Mouse (Mus musculus): ENCODE data around the gene Lemd2. TPM values are rescaled to one million over a fixed set of nuclear protein-coding genes. Genes with fewer than 3 reads are reported as not detected.

Gene Lemd2
- polyA plus RNA-seq, 1 experiment, result 92.0 TPM

DNA sequence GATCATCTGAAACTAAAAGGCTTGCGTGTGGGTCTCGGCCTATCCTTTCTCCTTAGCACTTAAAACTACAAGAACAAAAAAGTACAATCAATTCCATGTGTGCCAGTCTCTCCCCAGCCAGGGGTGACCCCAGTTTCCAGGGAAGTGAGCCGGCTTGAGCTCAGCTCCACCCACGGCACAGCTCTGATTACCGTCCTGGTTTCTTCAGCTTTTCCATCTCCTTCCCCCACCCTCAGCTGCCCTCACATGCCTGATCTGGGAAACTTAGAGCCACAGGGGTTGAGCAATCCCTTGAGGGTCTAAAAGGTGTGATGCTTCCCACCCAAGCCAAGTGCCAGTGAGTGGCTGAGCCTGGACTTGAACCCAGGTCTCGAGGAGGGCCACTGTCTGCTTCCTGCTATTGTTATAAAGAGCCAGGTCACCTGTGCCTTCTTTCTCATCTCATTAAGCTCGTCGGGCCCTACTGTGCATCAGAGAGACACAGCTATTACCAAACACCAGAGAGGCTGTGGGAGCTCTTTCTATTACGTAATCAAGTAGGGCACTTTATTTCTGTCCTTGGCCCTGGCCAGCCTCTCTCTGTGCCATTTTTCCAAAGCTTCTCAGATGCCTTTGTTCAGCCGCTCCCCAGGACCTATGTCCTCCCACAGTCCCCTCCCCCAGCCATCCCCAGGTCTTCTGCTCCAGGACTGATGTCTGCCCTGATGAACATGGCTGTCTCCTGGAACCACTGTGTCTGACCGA, 34.1 kb downstream of the Lemd2 start:
- Histone ChIP-seq H3K4me1 (ENCODE audit: control insufficient read depth, insufficient read depth, insufficient read length, low read length) (no peaks in the 10 kb centered on the region), H3K27me3 (ENCODE audit: control insufficient read depth, insufficient read depth, low read length) (no peaks in the 10 kb centered on the region), H3K4me3 (ENCODE audit: low read depth, low read length) (no peak overlapping the region), H3K36me3 (ENCODE audit: control insufficient read depth, insufficient read depth, low read length) (no peaks in the 10 kb centered on the region), H3K27ac (ENCODE audit: insufficient read depth, low read depth, low read length) (no peak overlapping the region)
- TF ChIP-seq POLR2A (IDR thresholded peaks at IDR 0.05; ENCODE audit: low read depth, low read length) (no peak), CTCF (IDR thresholded peaks at IDR 0.05; ENCODE audit: extremely low read depth, insufficient read length, insufficient replicate concordance, low read depth, low read length) (no peak)
- WGBS, result 68% methylated on average over 11 of the region's 11 CpGs

DNA sequence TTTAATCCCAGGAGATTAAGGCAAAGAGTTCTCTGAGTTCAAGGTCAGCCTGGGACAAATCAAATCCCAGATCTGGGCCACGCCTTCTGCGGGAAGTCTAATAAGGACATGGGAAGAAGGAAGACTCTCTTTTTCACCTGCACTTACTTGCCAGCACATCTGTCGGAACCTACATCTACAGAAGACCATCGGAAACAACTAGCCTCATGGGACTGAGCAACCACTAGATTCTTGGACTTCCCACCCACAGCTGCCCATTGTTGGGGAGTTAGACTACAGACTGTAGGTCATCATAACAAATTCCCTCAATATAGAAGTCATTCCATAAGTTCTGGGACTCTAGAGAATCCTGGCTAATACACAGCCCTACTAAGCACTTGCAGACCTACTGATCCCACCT, 35.7 kb downstream of the Lemd2 start:
- Histone ChIP-seq H3K36me3 (ENCODE audit: control insufficient read depth, insufficient read depth, low read length) (no peaks in the 10 kb centered on the region), H3K4me1 (ENCODE audit: control insufficient read depth, insufficient read depth, insufficient read length, low read length) (no peaks in the 10 kb centered on the region), H3K27ac (ENCODE audit: insufficient read depth, low read depth, low read length) (no peak overlapping the region), H3K4me3 (ENCODE audit: low read depth, low read length) (no peak overlapping the region), H3K27me3 (ENCODE audit: control insufficient read depth, insufficient read depth, low read length) (no peaks in the 10 kb centered on the region)
- TF ChIP-seq POLR2A (IDR thresholded peaks at IDR 0.05; ENCODE audit: low read depth, low read length), result no peak
- no peak for TF ChIP-seq CTCF (IDR thresholded peaks at IDR 0.05; ENCODE audit: extremely low read depth, insufficient read length, insufficient replicate concordance, low read depth, low read length)
- WGBS, result 87% methylated on average over 4 of the region's 4 CpGs

DNA sequence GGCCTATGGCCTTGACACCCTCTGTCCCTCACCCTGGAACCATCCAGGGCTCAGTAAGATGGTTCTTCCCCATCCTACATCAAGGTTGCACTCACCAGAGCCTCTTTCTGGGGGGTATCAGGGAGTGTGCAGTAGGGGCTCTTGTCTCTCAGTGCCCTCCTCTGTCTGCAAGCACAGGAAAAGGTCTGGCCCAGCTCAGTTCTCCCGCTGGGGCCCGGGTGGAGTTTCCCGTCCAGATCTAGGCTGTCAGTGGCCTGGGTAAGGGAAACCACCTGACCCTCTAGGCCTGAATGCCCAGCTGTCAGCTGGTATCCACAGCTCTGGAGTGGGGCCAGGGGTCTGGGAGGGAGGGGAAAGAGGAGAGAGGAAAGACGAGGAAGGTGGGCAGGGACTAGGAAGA, 36.7 kb downstream of the Lemd2 start, which contains the start of gene Ip6k3:
Ip6k3 (minus strand) TSS at position 251 of the 400 bp plus-strand sequence.
- no peak within 1 kb of the TSS for H3K4me3 ChIP-seq (ENCODE audit: low read depth, low read length)
- WGBS, result 62% methylated on average over 4 of the region's 4 CpGs
- H3K27ac ChIP-seq (ENCODE audit: insufficient read depth, low read depth, low read length), result no peak within 1 kb of the TSS

DNA sequence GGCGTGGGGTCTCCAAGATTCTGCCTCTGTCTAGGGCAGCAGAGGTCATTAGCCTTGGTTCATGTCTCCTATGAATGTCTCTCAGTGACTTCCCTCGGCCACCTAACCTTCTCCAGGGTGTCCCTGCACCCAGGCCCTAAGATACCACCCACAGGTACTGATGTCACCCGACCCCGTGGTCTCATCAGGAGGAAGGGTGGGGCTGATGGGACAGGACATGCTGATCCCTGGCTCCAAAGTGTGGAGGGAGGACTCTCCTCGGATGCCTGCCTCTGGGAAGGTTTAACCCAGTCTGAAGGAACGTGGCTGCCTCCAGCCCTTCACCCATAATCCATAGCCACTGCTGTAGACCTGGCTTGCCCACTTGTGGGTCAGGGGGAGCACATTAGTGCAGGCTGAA, 37.4 kb downstream of the Lemd2 start:
- Histone ChIP-seq H3K36me3 (ENCODE audit: control insufficient read depth, insufficient read depth, low read length) (no peaks in the 10 kb centered on the region), H3K4me3 (ENCODE audit: low read depth, low read length) (no peak overlapping the region), H3K27ac (ENCODE audit: insufficient read depth, low read depth, low read length) (no peak overlapping the region), H3K27me3 (ENCODE audit: control insufficient read depth, insufficient read depth, low read length) (no peaks in the 10 kb centered on the region), H3K4me1 (ENCODE audit: control insufficient read depth, insufficient read depth, insufficient read length, low read length) (no peaks in the 10 kb centered on the region)
- TF ChIP-seq CTCF (IDR thresholded peaks at IDR 0.05; ENCODE audit: extremely low read depth, insufficient read length, insufficient replicate concordance, low read depth, low read length) (no peak), POLR2A (IDR thresholded peaks at IDR 0.05; ENCODE audit: low read depth, low read length) (no peak)
- 71% methylated on average over 6 of the region's 6 CpGs for WGBS

More for the DNA sequence above, 36.7 kb downstream of the Lemd2 start, which contains the start of gene Ip6k3:
- TF ChIP-seq CTCF (IDR thresholded peaks at IDR 0.05; ENCODE audit: extremely low read depth, insufficient read length, insufficient replicate concordance, low read depth, low read length) (no peak), POLR2A (IDR thresholded peaks at IDR 0.05; ENCODE audit: low read depth, low read length) (no peak)
- H3K27me3 ChIP-seq (ENCODE audit: control insufficient read depth, insufficient read depth, low read length), result no peaks in the 10 kb centered on the region
- H3K36me3 ChIP-seq (ENCODE audit: control insufficient read depth, insufficient read depth, low read length), result no peaks in the 10 kb centered on the region
- H3K4me1 ChIP-seq (ENCODE audit: control insufficient read depth, insufficient read depth, insufficient read length, low read length), result no peaks in the 10 kb centered on the region

- no peaks in the 10 kb centered on the region for H3K36me3 ChIP-seq (ENCODE audit: control insufficient read depth, insufficient read depth, low read length)
- 25% methylated on average over 8 of the region's 8 CpGs for WGBS
- no peak overlapping the region for H3K27ac ChIP-seq (ENCODE audit: insufficient read depth, low read depth, low read length)
- TF ChIP-seq CTCF (IDR thresholded peaks at IDR 0.05; ENCODE audit: extremely low read depth, insufficient read length, insufficient replicate concordance, low read depth, low read length) (peak; percentile 44; the same call in 1 of the 2 replicates), POLR2A (IDR thresholded peaks at IDR 0.05; ENCODE audit: low read depth, low read length) (no peak)
- H3K27me3 ChIP-seq (ENCODE audit: control insufficient read depth, insufficient read depth, low read length), result no peaks in the 10 kb centered on the region
- H3K4me1 ChIP-seq (ENCODE audit: control insufficient read depth, insufficient read depth, insufficient read length, low read length), result no peaks in the 10 kb centered on the region
- no peak overlapping the region for H3K4me3 ChIP-seq (ENCODE audit: low read depth, low read length)
Observed at GRCm38 (mm10) chr17:27165054-27165773, 39.1 kb downstream of the Lemd2 start.

DNA sequence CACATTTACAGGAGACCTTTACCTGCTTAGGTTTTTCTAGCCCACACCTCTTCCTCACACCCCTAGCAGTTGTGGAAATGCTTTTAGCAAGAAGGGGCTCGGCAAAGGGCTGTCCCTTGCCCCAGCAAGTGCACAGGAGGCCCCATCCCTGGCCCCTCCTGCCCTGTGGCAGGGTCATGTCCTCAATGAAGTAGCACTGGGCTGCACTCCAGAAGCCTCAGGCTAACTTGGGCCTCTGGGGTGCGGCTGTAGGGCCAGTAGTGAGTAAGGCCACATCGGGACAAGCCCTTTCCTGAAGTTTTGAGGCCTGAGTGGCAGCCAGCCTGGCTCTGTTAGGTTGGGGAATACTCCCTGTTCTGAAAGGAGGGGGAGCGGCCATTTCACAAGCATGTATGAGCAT, 43.4 kb downstream of the Lemd2 start:
- Histone ChIP-seq H3K36me3 (ENCODE audit: control insufficient read depth, insufficient read depth, low read length) (no peaks in the 10 kb centered on the region), H3K27ac (ENCODE audit: insufficient read depth, low read depth, low read length) (no peak overlapping the region), H3K27me3 (ENCODE audit: control insufficient read depth, insufficient read depth, low read length) (no peaks in the 10 kb centered on the region), H3K4me3 (ENCODE audit: low read depth, low read length) (no peak overlapping the region), H3K4me1 (ENCODE audit: control insufficient read depth, insufficient read depth, insufficient read length, low read length) (no peaks in the 10 kb centered on the region)
- WGBS, result 45% methylated on average over 4 of the region's 4 CpGs
- TF ChIP-seq CTCF (IDR thresholded peaks at IDR 0.05; ENCODE audit: extremely low read depth, insufficient read length, insufficient replicate concordance, low read depth, low read length) (no peak), POLR2A (IDR thresholded peaks at IDR 0.05; ENCODE audit: low read depth, low read length) (no peak)

DNA sequence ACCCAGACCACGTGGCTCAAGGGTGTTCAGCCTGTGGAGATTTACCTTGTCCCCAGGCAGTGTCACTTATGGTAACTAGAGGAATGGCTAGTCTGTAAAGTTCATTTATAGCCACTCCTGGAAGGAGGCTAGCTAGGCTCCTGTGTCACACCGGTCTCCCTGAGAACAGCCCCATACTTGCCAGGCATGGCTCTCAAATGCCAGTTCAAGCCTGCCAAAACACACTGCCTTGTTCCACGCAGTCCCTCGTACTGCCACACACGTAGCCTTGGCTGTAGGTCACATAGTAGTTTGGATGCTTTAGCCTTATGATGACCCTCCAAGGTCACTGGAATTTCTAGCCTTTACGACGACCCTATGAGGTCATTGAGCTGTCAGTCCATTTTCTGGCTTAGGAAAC, 45.1 kb downstream of the Lemd2 start:
- no peaks in the 10 kb centered on the region for H3K27me3 ChIP-seq (ENCODE audit: control insufficient read depth, insufficient read depth, low read length)
- H3K36me3 ChIP-seq (ENCODE audit: control insufficient read depth, insufficient read depth, low read length), result no peaks in the 10 kb centered on the region
- no peak for TF ChIP-seq POLR2A (IDR thresholded peaks at IDR 0.05; ENCODE audit: low read depth, low read length)
- no peak for TF ChIP-seq CTCF (IDR thresholded peaks at IDR 0.05; ENCODE audit: extremely low read depth, insufficient read length, insufficient replicate concordance, low read depth, low read length)
- no peaks in the 10 kb centered on the region for H3K4me1 ChIP-seq (ENCODE audit: control insufficient read depth, insufficient read depth, insufficient read length, low read length)
- H3K4me3 ChIP-seq (ENCODE audit: low read depth, low read length), result no peak overlapping the region
- 75% methylated on average over 7 of the region's 7 CpGs for WGBS
- no peak overlapping the region for H3K27ac ChIP-seq (ENCODE audit: insufficient read depth, low read depth, low read length)

Measured in small intestine, adult 2 months (tissue).